Mouse (Mus musculus) regulatory T cell (primary cell): ENCODE measurements around the gene Fsip1.

ENCODE experiments used
- in situ Hi-C: fragments of 300-600 bp; cut with MboI, MseI; formaldehyde crosslinking; loops from one replicate; pipeline ENCODE4 v1.15.1; 2025; ENCODE audit warnings: high pct_unique_total_duplicates

Fsip1 gene

DNA sequence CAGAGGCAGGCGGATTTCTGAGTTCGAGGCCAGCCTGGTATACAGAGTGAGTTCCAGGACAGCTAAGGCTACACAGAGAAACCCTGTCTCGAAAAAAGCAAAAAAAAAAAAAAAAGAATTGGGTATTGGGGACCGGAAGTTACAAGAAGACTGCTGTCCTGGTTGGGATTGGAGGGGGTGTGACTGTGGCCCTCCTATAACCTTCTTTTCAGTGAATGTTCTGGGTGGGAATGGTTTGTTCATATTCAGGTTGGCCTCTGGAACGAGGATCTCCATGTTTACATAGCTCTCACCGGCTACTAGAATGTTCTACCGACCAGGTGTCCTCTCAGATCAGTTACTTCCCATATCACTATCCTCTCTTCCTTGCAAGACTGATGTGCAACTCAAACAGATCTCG is 328 bp upstream of the Fsip1 start:
- in situ Hi-C loops: no loop called here

DNA sequence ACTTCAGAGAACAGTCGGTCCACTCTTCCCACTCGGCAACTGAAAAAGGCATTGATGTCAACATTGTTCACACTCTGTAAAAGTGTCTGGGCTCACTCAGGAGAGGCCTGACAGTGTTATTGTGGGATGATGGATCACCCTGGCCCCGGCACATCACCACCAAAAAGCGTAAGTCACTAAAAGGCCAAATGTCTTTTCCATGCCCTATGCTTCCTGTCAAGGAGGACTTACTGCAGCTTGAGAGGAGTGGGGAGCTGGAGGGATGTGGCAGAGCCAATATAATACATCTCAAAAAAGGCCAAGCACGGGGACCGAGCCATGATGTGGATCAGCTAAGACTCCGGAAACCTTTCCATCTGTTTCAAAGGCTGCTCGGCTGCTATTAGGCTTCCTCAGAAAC is 2.2 kb downstream of the Fsip1 start:
- in situ Hi-C loops: no loop called here

DNA sequence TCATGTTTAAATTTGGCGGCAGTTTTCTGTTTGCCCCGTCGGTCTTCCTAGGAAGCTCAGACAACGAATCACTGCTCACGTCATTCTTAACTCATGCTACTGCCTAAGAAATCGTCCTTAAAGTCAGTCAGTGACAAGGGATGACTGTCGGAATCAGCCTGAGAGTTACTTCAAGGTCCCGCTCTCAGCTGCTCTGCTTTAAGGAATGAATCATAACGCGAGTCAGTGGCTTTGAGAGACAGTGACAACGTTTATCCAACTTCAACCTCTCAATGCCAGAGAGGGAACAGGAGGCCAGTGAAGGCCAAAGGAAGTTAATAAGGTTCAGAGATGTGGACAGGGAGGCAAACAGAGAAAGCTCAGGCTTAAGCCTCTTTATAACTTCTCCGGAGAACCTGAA is 7.8 kb downstream of the Fsip1 start:
- in situ Hi-C loops: no loop called here

DNA sequence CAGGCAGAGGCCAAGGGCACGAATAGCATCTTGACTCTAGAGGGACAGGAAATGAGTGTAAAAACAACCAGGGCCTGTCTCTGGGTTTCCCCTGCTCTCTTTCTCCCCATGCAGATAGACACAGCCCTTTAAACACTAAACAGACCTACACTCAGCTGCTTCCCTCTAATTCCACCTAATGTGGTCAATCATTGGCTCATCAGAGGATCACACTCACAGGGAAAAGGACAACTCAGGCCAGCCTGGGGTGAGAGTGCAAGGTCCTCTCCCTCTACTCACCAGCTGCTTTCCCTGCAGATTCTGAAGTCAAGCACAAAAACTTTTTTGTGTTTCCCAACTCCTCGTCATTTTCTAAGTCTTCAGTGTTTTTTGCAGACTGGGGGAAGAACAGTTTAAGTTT is 8.8 kb downstream of the Fsip1 start:
- in situ Hi-C loops: no loop called here

DNA sequence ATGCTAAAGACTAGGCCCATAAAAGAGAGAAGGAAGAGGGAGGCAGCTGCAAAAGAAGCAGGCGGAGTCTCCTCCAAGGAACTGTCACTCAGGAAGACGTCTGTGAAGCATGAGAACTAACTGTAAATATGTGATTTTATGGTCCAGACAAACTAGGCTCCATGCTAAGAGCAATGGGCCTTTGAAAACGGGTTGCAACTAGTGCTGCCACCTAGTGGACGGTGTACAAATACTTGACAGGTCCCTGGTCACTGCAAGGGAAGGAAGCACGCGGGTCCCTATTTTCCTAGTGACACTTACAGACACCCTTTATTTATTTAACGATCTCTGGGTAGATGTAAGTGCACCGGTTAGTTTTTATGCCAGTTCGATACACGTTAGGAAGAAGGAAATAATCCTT is 10.9 kb downstream of the Fsip1 start:
- in situ Hi-C loops: no loop called here

DNA sequence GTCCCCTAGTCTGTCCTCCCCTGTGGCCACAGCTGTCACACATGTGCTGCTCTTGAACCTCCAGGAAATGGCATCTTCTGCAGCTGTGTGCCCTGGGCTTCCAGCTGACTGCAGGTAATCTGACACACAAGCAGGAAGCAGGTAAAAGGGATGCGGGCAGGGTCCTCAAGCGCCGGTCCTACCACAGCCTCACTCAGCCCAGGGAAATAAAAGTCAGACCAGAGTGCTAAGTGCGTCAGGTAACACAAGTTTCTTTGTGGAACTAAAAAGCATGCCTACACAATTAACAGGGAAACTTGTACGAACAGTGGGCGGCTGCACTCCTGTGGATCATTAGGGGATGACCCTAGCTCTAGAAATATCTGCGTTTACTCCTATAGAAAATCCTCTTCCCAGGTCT is 20.6 kb downstream of the Fsip1 start:
- in situ Hi-C loops: no loop called here

DNA sequence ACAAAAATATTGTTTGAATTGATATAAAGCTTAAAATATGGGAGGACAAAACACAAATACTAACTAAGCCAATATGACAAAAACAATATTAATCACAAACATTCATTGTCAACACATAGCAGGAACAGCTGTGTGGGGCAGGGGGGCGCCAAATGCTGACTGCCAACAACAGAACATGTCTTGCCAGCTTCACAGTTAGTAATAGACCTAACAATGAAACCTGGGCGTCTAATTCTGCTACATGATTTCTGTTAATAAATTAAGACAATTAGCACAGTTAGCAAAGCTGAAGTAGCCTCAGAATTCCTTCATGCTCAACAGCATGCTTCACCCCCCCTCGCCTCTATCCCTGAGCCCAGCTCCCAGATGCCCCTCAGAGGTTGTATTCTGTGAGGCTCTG is 21.2 kb downstream of the Fsip1 start:
- in situ Hi-C loops: no loop called here

DNA sequence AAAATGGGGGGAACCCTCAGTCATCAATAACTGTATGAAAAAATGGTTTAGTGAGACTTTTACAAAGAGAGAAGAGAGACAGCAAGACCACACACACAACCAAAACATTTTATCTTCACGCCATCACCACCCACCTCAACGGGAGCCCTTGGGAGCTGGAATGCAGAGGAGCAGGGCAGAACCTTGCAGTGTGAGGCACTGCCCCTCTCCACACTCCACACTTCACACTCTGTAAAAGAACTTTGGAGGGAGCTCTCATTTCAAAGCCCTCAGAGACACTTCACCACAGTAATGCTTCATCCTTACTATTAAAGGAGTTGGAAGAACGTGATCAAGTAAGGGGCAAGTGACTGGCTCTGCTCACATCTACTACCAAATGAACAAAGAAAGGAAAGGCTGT is 26.2 kb downstream of the Fsip1 start:
- in situ Hi-C loops: no loop called here

DNA sequence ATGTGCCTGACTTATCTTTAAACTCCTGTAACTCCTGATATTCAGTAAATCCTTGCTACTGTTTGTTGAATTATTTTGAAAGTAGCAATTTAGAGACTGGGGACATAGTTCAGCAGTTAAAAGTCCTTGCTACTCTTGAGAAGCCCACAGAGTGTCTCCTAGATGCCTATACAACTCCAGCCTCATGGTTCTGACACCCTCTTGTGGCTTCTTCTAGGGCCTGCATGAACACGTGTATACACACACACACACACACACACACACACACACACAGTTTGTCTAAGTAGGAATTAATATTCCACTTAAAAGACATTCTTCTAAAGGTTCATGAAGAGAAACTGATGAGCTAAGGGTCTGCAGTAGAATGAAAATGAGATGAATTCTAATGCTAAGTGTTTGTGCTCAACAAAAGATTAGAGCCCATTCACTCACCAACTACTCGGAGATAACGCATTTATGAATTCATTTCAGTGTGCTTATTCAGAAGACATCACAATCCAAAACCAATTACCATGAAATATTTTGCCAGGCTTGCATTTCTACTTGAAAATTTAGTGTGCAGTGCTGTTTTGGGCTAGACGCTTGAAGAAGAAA is 28.2 kb downstream of the Fsip1 start:
- in situ Hi-C loops: no loop called here

DNA sequence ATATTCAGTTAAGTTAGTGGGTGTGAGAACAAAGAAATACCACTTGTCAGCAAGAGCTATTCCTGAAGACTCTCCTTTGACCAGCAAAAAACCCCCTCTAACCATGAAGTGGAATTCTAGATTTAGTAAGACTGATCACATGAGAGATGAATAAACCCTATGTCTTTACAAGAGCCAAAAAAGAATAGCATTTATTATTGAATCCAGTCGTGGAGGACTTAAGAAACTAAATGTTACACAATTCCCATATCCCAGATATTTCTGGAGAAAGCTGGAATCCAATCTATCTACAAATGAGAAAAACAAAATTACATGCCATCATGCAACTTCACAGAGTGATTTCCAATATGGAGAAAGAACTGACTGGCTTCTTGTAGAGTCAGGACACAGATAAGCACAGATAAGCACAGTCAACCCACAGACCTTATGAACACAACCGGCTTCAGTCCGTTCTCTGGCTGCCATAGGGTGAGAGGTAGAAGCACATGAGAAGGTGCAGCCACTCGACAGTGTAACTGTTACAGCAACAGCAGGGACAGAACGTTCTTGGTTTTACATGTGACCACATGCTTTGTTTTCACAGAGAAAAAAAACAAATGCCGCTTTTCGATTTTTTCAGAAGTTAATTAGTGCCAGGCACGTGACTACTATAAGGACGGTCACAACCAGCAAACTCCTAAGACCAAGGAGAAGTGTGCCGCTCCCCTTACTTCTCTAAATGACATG is 31.3 kb downstream of the Fsip1 start:
- in situ Hi-C loops: no loop called here

DNA sequence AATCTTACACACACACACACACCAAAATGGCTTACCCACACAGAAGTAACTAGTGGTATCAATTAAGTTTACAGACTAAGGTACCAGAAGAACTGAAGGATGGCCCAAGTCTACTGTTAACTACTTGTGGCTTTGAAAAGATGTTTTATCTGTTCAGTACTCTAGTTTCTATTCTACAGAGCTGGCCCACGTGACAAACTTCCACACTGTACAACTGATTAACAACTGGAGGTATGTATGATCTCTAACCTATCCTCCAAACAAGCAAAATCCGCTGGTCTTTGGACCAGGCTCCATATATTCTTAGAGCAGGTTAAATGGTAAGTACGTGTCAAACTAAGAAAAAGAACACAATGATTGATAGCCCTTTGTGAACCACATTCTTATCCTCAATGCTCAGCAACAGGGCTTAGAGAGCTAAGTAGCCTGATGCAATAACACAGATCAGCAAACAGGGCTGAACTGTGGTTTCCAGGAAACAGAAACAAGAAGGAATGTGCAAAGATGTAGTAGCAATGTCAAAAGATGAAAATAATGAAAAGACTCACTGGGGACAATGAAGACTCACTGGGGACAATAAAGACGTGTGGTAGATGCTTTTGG is 38.7 kb downstream of the Fsip1 start:
- in situ Hi-C loops: no loop called here

DNA sequence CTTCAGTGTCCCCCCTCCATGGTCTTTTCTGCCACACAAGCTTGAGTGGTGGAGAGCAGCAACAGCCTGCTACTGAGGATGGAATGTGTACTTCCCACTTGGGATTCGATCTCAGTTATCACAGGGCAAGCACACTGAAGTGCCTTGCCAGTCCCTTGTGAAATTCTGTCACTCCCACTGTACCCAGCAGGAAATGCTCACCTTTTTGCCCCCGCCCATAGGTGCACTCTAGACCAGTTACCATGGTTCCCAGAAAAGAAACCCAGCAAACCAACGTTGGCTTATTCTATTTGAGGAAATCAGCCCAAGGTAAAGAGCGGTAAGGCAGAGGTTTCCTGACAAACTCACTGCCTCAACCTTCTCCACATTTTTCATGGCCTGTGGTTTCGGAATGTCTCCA is 47.1 kb downstream of the Fsip1 start:
- in situ Hi-C loops: no loop called here

DNA sequence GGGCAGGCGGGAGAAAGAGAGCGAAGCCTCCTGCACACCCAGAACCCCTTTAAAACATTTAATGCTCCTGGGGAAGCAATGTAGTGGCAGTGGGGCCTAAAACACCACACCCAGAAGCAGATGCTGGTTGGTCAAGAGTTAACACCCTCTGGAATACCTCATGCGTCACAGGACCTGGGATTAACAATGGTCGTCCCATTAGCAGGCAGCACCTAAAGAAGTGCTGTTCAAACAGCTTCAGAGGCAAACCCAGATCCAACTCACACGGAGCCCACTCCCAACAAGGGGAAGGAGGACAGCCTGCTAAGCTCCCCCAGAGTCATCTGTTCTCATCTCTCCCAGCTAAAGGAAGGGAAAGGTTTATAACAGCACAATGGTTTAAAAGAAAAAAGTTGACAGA is 48.1 kb downstream of the Fsip1 start:
- in situ Hi-C loops: no loop called here

DNA sequence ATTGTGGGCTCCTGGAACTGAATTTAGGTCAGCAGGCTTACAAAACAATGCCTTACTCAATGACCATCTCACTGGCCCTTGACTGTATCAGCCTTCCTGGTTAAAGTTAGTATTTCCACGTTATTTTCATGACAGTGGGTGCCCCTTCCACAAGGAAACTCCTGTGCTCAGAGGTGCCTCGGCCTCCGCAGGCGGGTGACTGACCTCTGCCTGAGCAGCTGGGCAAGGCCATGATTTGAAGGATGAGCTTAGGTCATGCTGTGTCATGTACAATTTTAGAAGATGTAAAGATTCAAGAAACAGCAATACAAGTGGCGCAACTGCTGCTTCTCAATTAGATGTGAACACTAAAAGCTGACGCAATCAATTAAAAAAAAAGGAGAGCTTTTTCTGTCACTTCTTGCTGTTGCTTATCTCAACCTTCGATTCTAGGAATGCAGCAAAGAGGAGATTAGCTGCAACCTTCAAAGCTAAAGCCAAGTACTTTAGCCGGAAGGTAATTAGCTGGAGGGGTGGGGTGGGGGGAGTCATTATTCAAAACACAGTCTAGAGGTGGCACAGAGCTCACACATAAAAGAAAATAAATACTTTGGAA is 50.7 kb downstream of the Fsip1 start:
- in situ Hi-C loops: no loop called here

DNA sequence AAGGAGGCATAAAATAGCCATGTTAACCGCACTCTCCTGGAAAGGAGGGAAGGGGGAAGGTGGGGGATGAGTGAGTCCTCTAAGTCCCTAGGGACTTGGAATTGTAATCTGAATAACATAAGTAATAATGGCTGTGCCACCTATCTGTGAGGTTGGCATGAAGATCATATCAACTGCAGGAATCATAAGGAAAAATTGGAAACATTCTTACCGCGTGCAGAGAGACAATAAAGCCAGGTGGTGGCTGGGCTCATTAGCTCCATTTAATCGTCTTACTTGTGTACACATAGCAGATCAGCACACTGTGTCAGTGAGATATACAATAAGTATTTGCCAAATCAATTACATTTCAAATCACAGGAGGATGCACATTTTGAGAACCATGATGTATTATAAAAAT is 52.1 kb downstream of the Fsip1 start:
- in situ Hi-C loops: no loop called here

DNA sequence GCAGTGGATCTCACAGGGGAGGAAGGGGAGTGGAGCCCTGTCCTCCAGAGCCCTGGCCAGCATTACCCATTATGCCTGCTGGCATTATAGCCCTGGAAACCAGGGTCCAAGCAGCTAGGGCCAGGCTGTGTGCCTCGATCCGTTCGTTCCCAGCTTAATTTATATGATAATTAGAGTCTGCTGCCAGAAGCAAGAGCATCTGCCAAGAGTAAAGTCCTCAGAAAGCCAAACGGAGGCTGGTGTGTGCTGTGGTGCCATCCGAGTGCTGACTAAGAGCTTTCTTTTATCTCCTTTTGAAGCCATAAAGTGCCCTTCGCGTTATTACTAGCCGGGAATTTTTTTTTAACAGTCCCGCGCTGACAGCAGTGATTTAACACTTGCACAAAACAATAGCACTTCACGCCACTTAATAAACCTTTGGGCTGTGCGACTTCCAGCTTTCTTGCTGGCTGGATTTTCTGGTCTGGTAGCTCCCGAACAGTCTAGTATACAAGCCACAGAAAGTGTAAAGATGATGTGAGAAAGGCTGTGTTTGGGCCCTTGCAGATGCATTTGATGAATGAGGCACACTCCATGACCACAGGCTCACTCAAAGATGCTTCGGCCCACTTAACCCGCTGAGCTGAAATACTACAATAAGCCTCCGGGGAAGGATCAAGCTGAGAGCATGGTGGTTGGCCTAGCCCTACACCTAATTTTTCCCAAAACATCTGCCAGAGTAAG is 52.9 kb downstream of the Fsip1 start:
- in situ Hi-C loops: no loop called here

DNA sequence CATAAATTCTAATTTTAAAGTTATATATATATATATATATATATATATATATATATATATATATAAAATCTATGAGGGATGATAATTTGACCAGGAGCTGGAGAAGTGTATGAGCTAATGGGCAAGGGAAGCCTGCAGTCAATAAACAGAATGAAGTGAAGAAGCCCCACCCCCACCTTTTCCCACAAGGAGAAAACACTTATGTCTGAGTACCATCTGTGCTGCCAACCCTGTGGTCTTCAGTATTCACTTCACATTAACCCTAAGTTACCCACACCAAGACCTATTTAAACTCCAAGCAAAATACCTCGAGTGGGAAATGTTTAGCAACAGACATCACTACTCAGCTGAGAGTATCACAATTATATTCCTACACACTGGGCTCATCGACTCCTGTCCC is 53.8 kb downstream of the Fsip1 start:
- in situ Hi-C loops: no loop called here

DNA sequence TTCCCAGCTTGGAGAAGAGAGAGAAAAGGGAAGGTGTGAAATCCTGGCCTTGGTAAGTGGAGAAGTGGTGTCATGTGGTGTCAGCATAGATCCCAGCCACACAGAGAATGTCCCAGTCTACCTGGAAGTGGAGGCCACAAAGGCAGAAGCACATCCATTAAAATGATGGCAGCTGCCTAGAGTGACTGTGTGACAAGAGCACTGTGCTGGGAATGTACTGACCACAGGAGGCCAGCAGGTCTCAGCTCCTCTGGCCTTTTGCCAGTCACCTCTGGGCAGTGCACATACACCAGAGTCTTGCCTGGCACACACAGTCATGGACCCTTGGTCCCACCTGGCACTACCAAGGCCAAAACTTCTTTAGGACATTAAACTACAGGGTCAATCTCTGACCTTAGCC is 54.8 kb downstream of the Fsip1 start:
- in situ Hi-C loops: no loop called here

DNA sequence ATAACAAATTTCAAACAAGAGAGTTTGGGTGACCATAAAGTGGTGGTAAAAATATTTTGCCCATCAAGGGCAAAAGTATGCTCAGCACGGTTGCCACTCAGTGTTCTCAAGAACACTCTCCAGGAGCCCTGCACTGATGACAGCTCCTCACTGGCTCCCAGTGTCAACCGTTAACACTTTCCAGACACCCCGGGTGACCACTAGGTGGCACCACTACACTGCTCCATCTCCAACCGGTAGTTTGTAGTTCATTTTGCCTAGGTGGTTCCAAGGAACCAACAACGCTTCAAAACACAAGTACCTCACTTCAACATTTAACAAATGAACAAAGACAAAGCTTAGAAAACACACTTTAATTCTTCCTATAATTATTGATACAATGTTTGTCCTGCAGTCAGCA is 56.9 kb downstream of the Fsip1 start:
- in situ Hi-C loops: no loop called here

DNA sequence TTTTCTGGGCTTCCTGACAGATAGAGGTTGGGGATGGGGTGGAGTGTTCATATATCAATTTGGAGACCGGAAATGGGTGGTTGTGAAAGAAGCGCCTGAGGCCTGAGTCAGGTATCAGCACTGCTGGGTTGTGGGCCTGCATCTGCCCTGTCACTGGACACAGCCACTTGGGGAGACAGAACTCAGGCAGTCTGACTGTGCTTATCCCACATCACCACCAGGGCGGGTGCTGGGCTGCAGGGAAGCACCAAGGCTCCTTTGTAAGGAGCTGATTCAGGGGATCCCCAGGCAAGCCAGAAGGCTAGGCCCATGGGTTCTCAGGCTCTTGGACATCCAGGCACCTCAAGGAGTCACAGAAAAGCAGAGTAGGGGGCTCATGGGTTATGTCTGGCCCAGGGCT is 59.8 kb downstream of the Fsip1 start:
- in situ Hi-C loops: no loop called here

DNA sequence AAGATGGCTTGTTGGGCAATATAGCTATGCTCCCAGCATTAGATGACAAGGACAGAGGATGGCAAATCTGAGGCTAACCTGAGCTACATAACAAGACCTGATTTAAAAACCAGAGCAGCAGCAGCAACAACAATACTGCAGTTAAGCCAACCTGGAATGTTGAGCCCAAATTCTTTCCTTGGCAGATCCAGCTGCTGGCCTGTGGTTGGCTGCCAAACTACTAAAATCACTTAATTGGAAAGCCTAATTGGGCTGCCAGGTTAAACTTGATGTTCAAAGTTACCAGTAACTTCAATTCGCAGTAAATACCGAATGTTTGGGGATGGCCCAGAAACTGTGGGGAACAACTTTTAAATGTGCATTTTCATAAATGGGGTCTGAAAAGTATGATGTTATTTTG is 74.6 kb downstream of the Fsip1 start:
- in situ Hi-C loops: no loop called here

DNA sequence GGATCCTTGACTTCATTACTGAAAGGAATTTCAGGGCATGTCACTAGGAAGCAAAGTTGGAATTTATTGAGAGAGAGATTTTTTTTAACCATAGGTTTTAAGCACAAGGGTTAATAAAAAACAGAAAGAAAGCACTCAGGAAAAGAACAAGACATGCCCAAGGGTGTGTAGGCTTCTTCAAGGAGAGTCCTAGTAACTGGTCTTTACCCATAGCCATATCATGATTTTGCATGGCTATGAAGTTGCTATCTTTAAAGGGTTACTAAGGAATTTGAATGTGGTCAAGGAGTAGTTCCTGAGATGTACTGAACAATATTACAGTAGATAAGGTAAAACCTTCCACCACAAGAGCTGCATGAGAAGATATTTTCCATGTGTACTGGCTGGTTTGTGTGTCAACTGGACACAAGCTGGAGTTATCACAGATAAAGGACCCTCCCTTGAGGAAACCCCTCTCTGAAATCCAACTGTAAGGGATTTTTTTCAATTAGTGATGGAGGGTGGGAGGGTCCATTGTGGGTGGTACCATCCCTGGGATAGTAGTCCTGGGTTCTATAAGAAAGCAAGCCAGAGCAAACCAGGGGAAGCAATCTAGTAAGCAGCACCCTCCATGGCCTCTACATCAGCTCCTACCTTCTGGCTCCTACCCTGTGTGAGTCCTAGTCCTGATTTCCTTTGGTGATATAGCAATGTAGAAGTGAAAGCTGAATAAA is 76.7 kb downstream of the Fsip1 start:
- in situ Hi-C loops: no loop called here
